Mouse (Mus musculus) heart, embryonic 16.5 days (tissue): Measurements from ENCODE around the gene Odf2. TPM values are rescaled to one million over a fixed set of nuclear protein-coding genes. Genes with fewer than 3 reads are reported as not detected.

Experiments
- ATAC-seq: fragments of 200-750 bp; cut with Nextera tagmentation; replicated peaks from 2 replicates; pipeline ENCODE4 v1.8.0; 2017; ENCODE audit warnings: moderate number of reproducible peaks; ENCODE audit not compliant: insufficient read depth, low FRiP score; ENCODE audit errors: extremely low read depth
- H3K27ac ChIP-seq: fragments of 300-500 bp; sonication (generic); 2 replicates; pipeline ENCODE4 v1.5.1; 2014; ENCODE audit warnings: mild to moderate bottlenecking, low read length, control low read depth, moderate library complexity
- H3K27me3 ChIP-seq: fragments of 300-500 bp; sonication (generic); 2 replicates; pipeline ENCODE4 v1.6.1; 2014; ENCODE audit warnings: low read length, mixed read lengths; ENCODE audit not compliant: control insufficient read depth, insufficient read depth
- H3K36me3 ChIP-seq: fragments of 300-500 bp; sonication (generic); 2 replicates; pipeline ENCODE4 v1.6.1; 2014; ENCODE audit not compliant: control insufficient read depth, insufficient read depth
- H3K4me1 ChIP-seq: fragments of 300-500 bp; sonication (generic); 2 replicates; pipeline ENCODE4 v1.6.1; 2014; ENCODE audit warnings: low read length, mixed read lengths; ENCODE audit not compliant: control insufficient read depth, insufficient read depth
- H3K4me2 ChIP-seq: fragments of 300-500 bp; sonication (generic); 2 replicates; pipeline ENCODE4 v1.6.1; 2014; ENCODE audit warnings: low read depth, mild to moderate bottlenecking, control low read depth, low read length
- H3K4me3 ChIP-seq: fragments of 300-500 bp; sonication (generic); 2 replicates; pipeline ENCODE4 v1.5.1; 2014; ENCODE audit warnings: mild to moderate bottlenecking, control low read depth, low read length
- H3K9ac ChIP-seq: fragments of 300-500 bp; sonication (generic); 2 replicates; pipeline ENCODE4 v1.6.1; 2014; ENCODE audit warnings: low read length, control low read depth
- H3K9me3 ChIP-seq: fragments of 300-500 bp; sonication (generic); replicated peaks from 2 replicates; pipeline ENCODE4 v1.6.1; 2016; ENCODE audit warnings: low read length; ENCODE audit not compliant: control insufficient read depth
- WGBS: fragments of 180-500 bp; shearing (Covaris S2); extraction: QIAGEN DNeasy Blood & Tissue Kit; methylation state at CpG from one replicate; pipeline ENCODE4 v1.1.7; 2014; 5-methylcytosine and 5-hydroxymethylcytosine counted together
- polyA plus RNA-seq: library from polyadenylated mRNA; unstranded; fragments of >200 nt; fragmentation: Nextera tagmentation; extraction: Ambion mirVana; gene quantifications from 2 replicates; pipeline ENCODE4 v1.2.1, GENCODE M21; 2015

Gene Odf2
- polyA plus RNA-seq, 1 experiment from 2014 or later = 48.1 TPM

DNA sequence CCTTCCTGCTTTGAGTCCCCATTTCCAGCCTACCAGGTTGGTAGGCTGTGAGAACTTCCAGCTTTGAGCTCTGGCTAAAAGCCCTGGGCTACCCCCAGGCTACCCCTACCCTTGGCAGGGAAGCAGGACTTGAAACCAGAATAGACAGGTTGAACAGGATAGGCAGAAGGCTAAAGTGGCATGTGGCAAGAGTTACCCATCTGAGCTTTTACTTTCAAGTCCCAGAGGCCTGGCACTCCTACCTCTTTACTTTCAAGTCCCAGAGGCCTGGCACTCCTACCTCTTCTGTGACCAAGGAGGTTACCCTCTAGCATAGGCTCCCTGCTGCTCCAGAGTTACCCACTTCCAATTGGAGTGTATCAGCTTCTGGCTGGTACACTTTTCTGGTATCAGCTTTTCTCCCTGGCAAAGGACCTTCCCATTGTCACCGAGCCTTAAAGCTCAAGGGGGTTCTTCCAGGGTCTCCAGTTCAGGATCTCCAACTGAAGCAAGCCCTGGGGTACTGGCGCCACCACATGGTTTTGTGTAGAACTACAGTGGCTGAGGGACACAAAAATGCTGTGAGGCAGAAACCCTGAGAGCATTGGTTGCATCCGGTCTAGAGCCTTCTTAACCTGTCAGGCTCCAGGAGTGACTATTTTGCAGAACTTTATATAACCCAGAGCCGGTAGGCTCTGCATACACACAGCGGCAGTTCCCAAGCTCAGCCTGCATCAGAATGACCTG lies 30.1 kb upstream of the Odf2 start:
- Histone ChIP-seq H3K9me3 (no peaks in the 10 kb centered on the region), H3K36me3 (no peaks in the 10 kb centered on the region), H3K4me2 (no peak overlapping the region), H3K27me3 (no peaks in the 10 kb centered on the region), H3K9ac (no peak overlapping the region), H3K4me1 (no peaks in the 10 kb centered on the region), H3K4me3 (no peak overlapping the region), H3K27ac (no peak overlapping the region)
- ATAC-seq = no peak
- 9% methylated on average over 5 of the region's 5 CpGs for WGBS

GRCm38 (mm10) chr2:29865125-29865524 lies 23.9 kb upstream of the Odf2 start:
- ATAC-seq = no peak
- no peak overlapping the region for H3K4me2 ChIP-seq
- 68% methylated on average over 4 of the region's 4 CpGs for WGBS
- peaks cover 8% of the 10 kb centered on the region for H3K4me1 ChIP-seq
- no peaks in the 10 kb centered on the region for H3K27me3 ChIP-seq
- no peak overlapping the region for H3K4me3 ChIP-seq
- H3K36me3 ChIP-seq = no peaks in the 10 kb centered on the region
- no peaks in the 10 kb centered on the region for H3K9me3 ChIP-seq
- H3K27ac ChIP-seq = no peak overlapping the region
- no peak overlapping the region for H3K9ac ChIP-seq

DNA sequence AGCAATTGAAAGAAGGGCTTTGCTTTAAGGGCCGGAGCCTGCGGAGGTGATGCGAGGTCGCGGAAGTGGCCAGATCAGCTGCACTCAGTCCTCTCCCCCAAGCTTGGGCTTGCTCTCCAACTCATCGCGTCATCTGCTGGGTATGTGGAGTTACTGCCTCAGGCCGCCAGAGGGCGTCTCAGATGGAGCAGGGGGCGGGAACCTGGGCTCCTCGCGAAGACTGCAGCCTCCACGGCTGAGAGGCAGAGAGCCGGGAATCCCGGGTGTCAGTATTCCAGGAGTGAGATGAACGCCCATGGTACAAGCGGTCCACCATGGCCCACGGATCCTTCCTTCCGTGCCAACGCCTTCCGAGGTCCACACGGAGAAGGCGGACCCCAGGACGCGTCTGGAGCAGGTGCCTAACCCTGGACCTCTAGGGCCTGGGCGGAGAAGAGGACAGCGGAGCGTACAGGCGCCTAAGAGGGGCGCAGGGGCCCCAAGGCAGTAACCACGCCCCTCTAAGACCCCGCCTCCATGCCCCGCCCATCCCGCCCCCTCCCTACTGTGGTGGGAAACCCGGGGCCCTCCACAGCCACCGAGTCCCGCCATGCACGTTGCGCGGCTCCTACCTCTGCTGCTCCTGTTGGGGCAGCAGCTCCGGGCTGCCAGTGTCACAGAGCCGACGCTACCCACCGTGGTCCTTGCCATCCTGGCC lies 19.9 kb upstream of the Odf2 start, which contains the start of gene Cercam:
Cercam (plus strand) TSS at position 216 of the 697 bp plus-strand sequence.
- H3K4me2 ChIP-seq = peak within 1 kb of the TSS; percentile 87
- peak; percentile 89 for ATAC-seq
- WGBS = under 1% methylated on average over 41 of the region's 44 CpGs

GRCm38 (mm10) chr2:29869646-29870451 lies 19.2 kb upstream of the Odf2 start:
- 6% methylated on average over 17 of the region's 17 CpGs for WGBS
- no peaks in the 10 kb centered on the region for H3K36me3 ChIP-seq
- ATAC-seq = peak; percentile 33
- H3K4me3 ChIP-seq = peak overlapping the region; percentile 66
- H3K4me2 ChIP-seq = peak overlapping the region; percentile 87
- H3K27ac ChIP-seq = peak overlapping the region; percentile 77
- peak overlapping the region; percentile 82 for H3K9ac ChIP-seq
- no peaks in the 10 kb centered on the region for H3K9me3 ChIP-seq
- peaks cover 8% of the 10 kb centered on the region for H3K4me1 ChIP-seq
- H3K27me3 ChIP-seq = no peaks in the 10 kb centered on the region

More for the DNA sequence above, 19.9 kb upstream of the Odf2 start, which contains the start of gene Cercam:
- Histone ChIP-seq H3K4me1 (peaks cover 8% of the 10 kb centered on the region), H3K27me3 (no peaks in the 10 kb centered on the region), H3K9me3 (no peaks in the 10 kb centered on the region), H3K9ac (peak within 1 kb of the TSS; percentile 82), H3K4me3 (peak within 1 kb of the TSS; percentile 66), H3K36me3 (no peaks in the 10 kb centered on the region), H3K27ac (peak within 1 kb of the TSS; percentile 77)

GRCm38 (mm10) chr2:29872581-29873295 lies 16.3 kb upstream of the Odf2 start:
- ATAC-seq = no peak
- Histone ChIP-seq H3K4me1 (peaks cover 8% of the 10 kb centered on the region), H3K36me3 (no peaks in the 10 kb centered on the region; the same call in 1 of the 2 replicates), H3K27me3 (no peaks in the 10 kb centered on the region), H3K9me3 (no peaks in the 10 kb centered on the region), H3K9ac (no peak overlapping the region), H3K4me2 (no peak overlapping the region), H3K4me3 (no peak overlapping the region), H3K27ac (no peak overlapping the region)
- WGBS = 84% methylated on average over 10 of the region's 10 CpGs

- H3K9ac ChIP-seq = no peak overlapping the region
- WGBS = 78% methylated on average over 4 of the region's 4 CpGs
- H3K27me3 ChIP-seq = no peaks in the 10 kb centered on the region
- H3K9me3 ChIP-seq = no peaks in the 10 kb centered on the region
- H3K27ac ChIP-seq = no peak overlapping the region
- no peak overlapping the region for H3K4me2 ChIP-seq
- no peak for ATAC-seq
- no peak overlapping the region for H3K4me3 ChIP-seq
- peaks cover 8% of the 10 kb centered on the region for H3K4me1 ChIP-seq
- no peaks in the 10 kb centered on the region; the same call in 1 of the 2 replicates for H3K36me3 ChIP-seq
These were observed 15.2 kb upstream of the Odf2 start for GRCm38 (mm10) chr2:29873801-29874200.

GRCm38 (mm10) chr2:29878061-29878460 lies 11.0 kb upstream of the Odf2 start:
- no peak overlapping the region for H3K9ac ChIP-seq
- no peak for ATAC-seq
- no peaks in the 10 kb centered on the region for H3K4me1 ChIP-seq
- 84% methylated on average over 4 of the region's 4 CpGs for WGBS
- H3K4me3 ChIP-seq = no peak overlapping the region
- no peak overlapping the region for H3K27ac ChIP-seq
- peaks cover 5% of the 10 kb centered on the region for H3K36me3 ChIP-seq
- no peaks in the 10 kb centered on the region for H3K27me3 ChIP-seq
- H3K4me2 ChIP-seq = no peak overlapping the region
- peaks cover 4% of the 10 kb centered on the region; the same call in 1 of the 2 replicates for H3K9me3 ChIP-seq

DNA sequence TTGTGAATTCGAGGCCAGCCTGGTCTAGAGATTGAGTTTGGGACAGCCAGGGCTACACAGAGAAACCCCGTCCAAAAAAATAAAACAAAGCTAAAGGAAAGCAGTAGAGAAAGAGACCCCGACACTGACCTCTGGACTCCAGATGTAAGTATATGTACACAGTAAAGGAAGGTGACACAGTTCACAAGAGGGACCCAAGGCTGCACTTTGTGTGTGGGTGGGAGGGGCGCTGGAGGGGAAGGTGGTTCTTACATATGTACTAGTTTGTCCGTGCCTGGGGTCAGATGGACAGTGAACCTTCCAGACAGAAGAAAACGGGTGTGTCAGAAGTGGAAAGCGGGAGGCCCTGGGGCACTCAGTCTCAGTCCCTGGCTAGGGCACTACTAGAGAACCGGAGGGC lies 9.8 kb upstream of the Odf2 start:
- no peaks in the 10 kb centered on the region for H3K4me1 ChIP-seq
- H3K9me3 ChIP-seq = peaks cover 4% of the 10 kb centered on the region; the same call in 1 of the 2 replicates
- peaks cover 5% of the 10 kb centered on the region for H3K36me3 ChIP-seq
- WGBS = 62% methylated on average over 8 of the region's 8 CpGs
- H3K27ac ChIP-seq = no peak overlapping the region
- H3K27me3 ChIP-seq = no peaks in the 10 kb centered on the region
- ATAC-seq = no peak
- H3K4me2 ChIP-seq = no peak overlapping the region
- no peak overlapping the region for H3K9ac ChIP-seq
- H3K4me3 ChIP-seq = no peak overlapping the region
